Mouse (Mus musculus): ENCODE results near the gene Cbr2.
"Not testable (repeated sequence)": the region's sequence is repeated elsewhere in the genome, so short reads cannot be mapped to it uniquely, and the experiment has no call there.

Gene Cbr2

GRCm38 (mm10) chr11:120733521-120733920 is 1.6 kb upstream of the Cbr2 start:
- DNase-seq (ENCODE audit: extremely low read depth, insufficient read length, low spot score): peak; percentile 75

DNA sequence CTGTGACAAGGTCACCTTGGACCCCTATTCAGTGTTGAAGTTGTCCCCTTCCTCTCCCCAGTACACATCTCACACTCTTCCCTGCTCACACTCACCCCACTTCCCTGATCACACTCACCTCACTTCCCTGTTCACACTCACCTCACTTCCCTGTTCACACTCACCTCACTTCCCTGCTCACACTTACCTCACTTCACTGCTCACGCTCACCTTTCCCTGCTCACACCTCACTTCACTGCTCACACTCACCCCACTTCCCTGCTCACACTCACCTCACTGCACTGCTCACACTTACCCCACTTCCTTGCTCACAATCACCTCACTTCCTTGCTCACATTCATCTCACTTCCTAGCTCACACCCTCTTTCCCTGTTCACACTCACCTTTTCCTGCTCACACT is 519 bp downstream of the Cbr2 start:
- no peak for DNase-seq (ENCODE audit: extremely low read depth, insufficient read length, low spot score)

DNA sequence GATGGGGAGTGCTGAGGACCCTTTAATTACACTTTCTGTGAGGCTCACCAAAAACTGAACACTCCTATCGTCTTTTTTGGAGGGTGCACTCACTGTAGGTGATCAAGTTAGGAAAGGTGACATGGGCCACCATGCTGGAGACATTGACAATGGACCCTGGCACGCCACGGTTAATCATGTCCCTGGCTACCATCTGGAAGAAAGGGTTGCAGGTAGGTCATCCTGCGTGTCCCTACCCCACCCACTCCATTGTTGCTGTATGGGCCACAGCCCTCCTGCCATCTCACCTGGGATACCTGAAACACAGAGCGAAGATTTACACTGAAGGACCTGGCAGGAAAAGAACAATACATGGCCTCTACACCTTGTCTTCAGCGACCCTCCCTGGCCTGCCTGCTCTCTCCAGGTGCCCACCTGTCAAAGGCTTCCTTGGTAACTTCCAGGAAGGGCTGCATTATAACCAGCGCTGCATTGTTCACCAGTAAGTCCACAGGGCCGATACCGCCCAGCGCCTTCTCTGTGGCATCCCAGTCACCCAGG is 1.5 kb downstream of the Cbr2 start:
- no peak for DNase-seq (ENCODE audit: extremely low read depth, insufficient read length, low spot score)

DNA sequence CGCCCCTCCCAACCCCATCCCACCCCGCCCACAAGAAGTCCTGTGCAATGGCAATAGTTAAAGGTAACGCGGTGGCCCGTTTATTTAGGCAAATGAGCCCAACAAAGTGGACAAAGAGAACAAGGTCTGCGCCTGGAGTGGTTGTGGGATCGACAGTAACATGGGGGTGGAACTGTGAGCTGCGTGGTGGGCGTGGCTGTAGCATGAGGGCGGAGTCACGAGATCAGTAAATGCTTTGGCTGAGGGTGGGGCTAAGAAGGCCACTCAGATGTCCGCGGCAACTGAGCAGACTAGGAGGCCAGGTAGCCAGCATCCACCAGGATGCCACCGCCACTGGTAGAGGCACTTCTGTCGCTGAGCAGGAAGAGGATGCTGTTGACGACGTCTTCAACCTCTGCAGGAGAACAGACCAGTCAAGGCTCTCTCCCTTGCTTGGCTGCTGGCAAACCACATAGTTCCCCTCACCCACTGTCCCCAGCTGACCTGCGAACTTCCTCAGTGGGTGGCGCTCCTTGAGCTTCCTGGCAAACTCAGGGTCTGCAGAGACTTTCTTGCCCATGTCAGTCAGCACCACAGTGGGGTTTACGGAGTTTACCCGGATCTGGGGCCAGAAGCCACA is 2.4 kb downstream of the Cbr2 start:
- not testable (repeated sequence) for DNase-seq (ENCODE audit: extremely low read depth, insufficient read length, low spot score)

DNA sequence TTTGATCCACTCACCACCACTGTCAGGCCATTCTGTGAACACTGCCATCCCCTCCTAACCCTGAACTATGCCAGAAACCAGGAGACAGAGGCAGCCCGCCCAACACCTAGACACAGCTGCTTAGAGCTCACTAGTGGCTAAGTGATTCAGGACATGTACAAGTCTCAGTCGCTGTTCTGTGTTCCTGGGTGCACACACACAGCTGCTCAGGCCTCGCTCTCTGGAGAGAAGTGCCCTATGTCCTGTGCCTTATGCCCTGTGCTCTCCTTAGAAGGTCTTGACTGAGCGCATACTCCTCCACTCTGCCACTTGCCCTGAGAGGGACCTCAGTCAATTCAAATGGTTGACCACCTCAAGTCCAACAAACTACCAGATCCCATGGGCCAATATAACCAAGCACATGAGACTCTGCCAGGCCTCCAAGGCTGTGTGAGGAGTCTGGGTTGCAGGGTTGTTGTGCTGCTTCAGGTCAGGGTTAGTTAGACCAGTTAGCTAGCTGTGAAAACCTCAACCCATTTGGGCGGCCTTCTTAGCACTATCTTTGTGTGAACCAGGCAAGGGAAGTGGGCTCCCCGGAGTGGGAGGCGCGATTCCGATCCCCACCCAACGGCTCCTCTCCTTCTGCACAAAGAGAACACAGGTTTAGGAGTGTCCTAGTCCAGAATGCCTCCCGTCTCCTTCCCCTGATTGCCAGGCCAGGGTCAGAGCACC is 3.2 kb downstream of the Cbr2 start:
- no peak for DNase-seq (ENCODE audit: extremely low read depth, insufficient read length, low spot score)

GRCm38 (mm10) chr11:120727564-120727963 is 4.3 kb downstream of the Cbr2 start:
- no peak for DNase-seq (ENCODE audit: extremely low read depth, insufficient read length, low spot score)

DNA sequence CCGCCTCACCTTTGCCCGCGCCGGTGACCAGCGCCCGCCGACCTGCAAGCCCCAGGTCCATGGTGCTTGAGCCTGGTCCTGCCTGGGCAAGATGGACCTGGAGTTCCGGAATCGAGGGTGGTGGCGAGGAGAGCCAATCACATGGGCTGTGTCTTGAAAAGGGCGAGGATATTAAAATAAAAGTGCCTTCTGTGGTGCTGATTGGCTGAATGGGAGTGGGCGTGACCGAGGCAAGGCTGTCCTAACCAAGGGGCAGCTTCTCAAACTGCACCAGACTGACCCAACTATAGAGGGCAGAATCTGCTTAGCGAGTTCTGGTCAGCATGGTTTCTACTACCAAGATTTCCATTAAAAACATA is 4.8 kb downstream of the Cbr2 start, which contains the start of gene Dcxr:
Gene Dcxr, minus strand, starts transcription at position 113 of the 359 bp plus-strand sequence.
- DNase-seq (ENCODE audit: extremely low read depth, insufficient read length, low spot score): peak; percentile 86

DNA sequence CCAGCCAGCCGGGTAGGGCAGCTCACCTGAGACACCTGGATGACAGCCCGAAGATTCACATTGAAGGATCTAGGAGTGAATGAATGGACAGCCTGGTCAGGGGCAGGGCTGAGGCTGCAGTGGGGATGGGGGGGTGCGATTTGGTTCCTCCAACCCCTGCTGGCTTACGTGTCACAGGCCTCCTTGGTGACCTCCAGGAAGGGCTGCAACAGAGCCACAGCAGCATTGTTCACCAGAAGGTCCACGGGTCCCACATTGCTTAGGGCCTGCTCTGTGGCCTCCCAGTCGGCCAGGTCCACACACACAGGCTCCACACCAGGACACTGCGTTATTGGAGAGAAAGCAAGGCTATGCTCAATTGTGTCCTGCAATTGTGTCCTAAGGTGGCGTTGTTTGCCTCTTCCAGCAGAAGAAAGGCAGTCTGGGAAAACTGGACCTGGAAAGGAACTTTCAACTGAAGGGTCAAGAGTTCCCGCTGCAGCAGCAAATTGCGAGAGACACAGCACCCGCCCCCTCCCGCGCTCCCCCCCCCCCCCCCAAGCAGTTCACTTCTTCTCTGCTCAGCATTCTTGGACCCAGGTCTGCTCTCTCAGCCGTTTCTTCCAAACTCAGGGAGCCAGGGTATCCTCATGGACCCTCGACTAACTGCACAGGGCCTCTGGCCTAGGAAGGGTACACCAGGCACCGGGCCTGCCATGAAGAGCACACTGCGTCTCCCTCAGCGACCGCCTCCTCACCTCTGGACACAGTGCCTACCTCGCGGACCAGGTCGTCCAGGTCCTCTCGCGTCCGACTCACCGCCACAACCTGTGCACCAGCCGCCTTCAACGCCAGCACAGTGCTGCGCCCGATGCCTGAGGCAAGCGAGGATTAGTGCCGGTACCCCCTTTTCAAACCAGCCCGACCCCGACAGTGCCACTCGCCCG is 5.4 kb downstream of the Cbr2 start:
- DNase-seq (ENCODE audit: extremely low read depth, insufficient read length, low spot score): no peak

DNA sequence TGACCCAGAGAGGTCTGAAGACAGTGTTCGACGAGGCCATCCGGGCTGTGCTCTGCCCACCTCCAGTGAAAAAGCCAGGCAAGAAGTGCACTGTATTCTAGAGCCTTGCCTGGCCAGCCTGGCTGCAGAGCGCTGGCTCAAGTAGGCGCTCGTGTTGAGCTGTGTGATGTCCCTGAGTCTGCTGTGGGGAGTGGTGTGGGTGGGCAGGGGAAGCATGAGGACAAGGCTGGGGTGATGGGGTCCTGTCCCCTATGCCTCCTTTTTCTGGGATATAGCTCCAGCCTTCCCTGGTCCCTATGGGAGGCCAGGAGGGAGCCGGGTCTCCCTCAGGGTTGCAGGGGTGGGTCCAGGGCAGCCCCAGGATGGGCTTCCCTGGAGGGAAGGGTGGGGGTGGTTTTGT is 8.4 kb downstream of the Cbr2 start:
- no peak for DNase-seq (ENCODE audit: extremely low read depth, insufficient read length, low spot score)

DNA sequence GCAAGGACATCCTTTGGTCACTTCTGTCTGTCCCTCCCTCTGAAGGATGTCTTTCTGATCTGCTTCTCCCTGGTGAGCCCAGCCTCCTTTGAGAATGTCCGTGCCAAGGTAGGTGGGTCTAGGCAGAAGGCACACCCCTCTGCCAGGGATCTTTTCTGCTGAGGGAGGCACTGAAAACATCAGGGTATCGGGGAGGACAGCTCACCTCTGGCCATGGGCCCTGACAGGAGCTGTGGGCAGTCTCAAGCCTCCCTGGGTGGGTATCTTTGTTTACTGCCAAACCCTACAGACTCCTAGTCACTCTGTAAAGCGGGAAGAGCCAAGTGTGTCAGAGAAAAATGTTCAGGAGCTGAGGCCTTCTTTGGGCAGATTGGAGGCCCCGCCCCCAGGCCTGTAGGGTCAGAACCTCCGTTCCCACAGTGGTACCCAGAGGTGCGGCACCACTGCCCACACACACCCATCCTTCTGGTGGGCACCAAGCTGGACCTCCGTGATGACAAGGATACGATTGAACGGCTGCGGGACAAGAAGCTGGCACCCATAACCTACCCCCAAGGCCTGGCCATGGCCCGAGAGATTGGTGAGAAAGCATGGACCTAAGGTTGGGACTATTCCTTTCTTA is 9.0 kb downstream of the Cbr2 start:
- no peak for DNase-seq (ENCODE audit: extremely low read depth, insufficient read length, low spot score)

DNA sequence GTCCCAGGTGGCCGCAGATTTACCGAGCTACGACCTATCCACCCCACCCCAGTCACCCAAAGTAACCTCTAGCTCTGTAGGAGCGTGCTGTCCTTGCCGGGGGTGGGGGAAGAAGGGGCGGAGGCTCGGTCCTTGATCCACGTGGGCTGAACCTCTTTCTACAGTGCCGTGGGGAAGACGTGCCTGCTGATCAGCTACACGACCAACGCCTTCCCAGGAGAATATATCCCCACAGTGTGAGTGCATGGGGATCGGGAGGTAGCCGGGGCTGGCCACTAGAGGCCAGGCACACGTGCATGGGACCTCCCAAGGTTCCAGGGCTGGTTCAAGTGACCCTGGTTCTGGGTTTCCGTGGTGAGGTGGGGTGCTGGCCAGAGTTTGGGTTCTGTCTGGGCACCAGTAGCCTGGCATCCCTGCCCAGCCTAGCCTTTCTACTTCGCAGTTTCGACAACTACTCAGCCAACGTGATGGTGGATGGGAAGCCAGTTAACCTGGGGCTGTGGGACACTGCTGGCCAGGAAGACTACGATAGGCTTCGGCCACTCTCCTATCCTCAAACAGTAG is 9.8 kb downstream of the Cbr2 start:
- no peak for DNase-seq (ENCODE audit: extremely low read depth, insufficient read length, low spot score)

GRCm38 (mm10) chr11:120721124-120722066 is 10.5 kb downstream of the Cbr2 start, which contains the start of gene Rac3:
TSS of gene Rac3 (plus strand) at chr11:120721470.
- no peak for DNase-seq (ENCODE audit: extremely low read depth, insufficient read length, low spot score)

GRCm38 (mm10) chr11:120720450-120720849 is 11.5 kb downstream of the Cbr2 start:
- peak; percentile 50 for DNase-seq (ENCODE audit: extremely low read depth, insufficient read length, low spot score)

DNA sequence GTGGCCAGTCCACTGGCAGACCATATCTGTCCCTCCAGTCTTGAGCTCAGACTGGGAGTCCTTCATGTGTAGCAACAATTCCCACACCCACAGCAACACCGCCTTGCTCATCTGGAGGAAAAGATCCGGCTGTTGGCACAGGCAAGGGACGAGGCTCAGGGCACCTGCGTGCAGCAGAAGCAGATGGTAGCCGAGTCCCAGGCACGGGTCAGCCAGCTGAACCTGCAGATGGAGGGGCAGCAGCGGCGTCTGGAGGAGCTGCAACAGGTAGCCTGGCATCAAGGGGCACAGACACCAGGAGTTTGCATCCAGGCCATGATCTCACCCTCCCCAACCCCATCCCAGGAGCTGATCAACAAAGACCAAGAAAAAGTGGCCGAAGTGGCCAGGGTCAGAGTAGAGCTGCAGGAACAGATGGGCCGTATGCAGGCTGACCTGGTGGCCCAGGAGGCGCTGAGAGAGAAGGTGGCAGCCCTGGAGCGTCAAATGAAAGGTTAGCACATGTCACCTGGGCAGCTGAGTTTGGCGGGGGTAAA is 12.0 kb downstream of the Cbr2 start:
- DNase-seq (ENCODE audit: extremely low read depth, insufficient read length, low spot score): no peak

GRCm38 (mm10) chr11:120719242-120719641 is 12.7 kb downstream of the Cbr2 start:
- DNase-seq (ENCODE audit: extremely low read depth, insufficient read length, low spot score): no peak

GRCm38 (mm10) chr11:120715131-120715530 is 16.8 kb downstream of the Cbr2 start:
- DNase-seq (ENCODE audit: extremely low read depth, insufficient read length, low spot score): no peak

GRCm38 (mm10) chr11:120714546-120714945 is 17.4 kb downstream of the Cbr2 start:
- DNase-seq (ENCODE audit: extremely low read depth, insufficient read length, low spot score): no peak

GRCm38 (mm10) chr11:120713580-120714518 is 18.1 kb downstream of the Cbr2 start, which contains the start of the genes Cenpx and Lrrc45:
TSS of gene Cenpx (minus strand) at chr11:120713738.
TSS of gene Lrrc45 (plus strand) at chr11:120713925.
- DNase-seq (ENCODE audit: extremely low read depth, insufficient read length, low spot score): peak; percentile 97

All from 3134 (cell line).